Mouse (Mus musculus) ZHBTc4 (cell line): ENCODE measurements at regions not wholly inside any gene's neighbourhood (a gene's known extent, or its start where the extent isn't known, plus 50 kb on each side); places are given as distances from the start of the nearest gene placed in this dataset.

Experiments
- DNase-seq: peaks from one replicate; pipeline ENCODE4 v3.0.0-alpha.2; 2011; ENCODE audit warnings: low read depth, low spot score

GRCm38 (mm10) chr6:100049036-100049435 is 238.2 kb downstream of the Rybp start:
- DNase-seq: no peak

- peak; percentile 11 for DNase-seq
Measured at GRCm38 (mm10) chr6:100046186-100046990, 240.9 kb downstream of the Rybp start.

GRCm38 (mm10) chr6:100045109-100045508 is 242.2 kb downstream of the Rybp start:
- DNase-seq: no peak

GRCm38 (mm10) chr6:100041161-100041560 is 246.1 kb downstream of the Rybp start:
- DNase-seq: peak; percentile 75

- no peak for DNase-seq
Measured at GRCm38 (mm10) chr6:100040459-100040984, 246.8 kb downstream of the Rybp start.

- no peak for DNase-seq
Measured at GRCm38 (mm10) chr6:100032701-100033100, 254.6 kb downstream of the Rybp start.

GRCm38 (mm10) chr6:100030522-100030921 is 256.8 kb downstream of the Rybp start:
- no peak for DNase-seq

- DNase-seq: no peak
Measured at GRCm38 (mm10) chr6:100030010-100030409, 257.3 kb downstream of the Rybp start.

GRCm38 (mm10) chr6:100027524-100027923 is 259.8 kb downstream of the Rybp start:
- DNase-seq: peak; percentile 86

GRCm38 (mm10) chr6:100025531-100025951 is 261.7 kb downstream of the Rybp start:
- no peak for DNase-seq

GRCm38 (mm10) chr6:100023434-100024095 is 263.7 kb downstream of the Rybp start:
- peak; percentile 38 for DNase-seq

GRCm38 (mm10) chr6:100019016-100019415 is 268.3 kb downstream of the Rybp start:
- no peak for DNase-seq

- no peak for DNase-seq
Measured at GRCm38 (mm10) chr6:100013949-100014348, 273.3 kb downstream of the Rybp start.

GRCm38 (mm10) chr6:100011520-100012062 is 275.7 kb downstream of the Rybp start:
- DNase-seq: no peak

- DNase-seq: no peak
Measured at GRCm38 (mm10) chr6:100010954-100011481, 276.3 kb downstream of the Rybp start.

GRCm38 (mm10) chr6:99999711-100000365 is 273.6 kb upstream of the Prok2 start:
- DNase-seq: peak; percentile 49

- DNase-seq: no peak
Measured at GRCm38 (mm10) chr6:99995970-99996956, 270.1 kb upstream of the Prok2 start.

GRCm38 (mm10) chr6:99994026-99994425 is 267.8 kb upstream of the Prok2 start:
- DNase-seq: no peak

GRCm38 (mm10) chr6:99991079-99991478 is 264.9 kb upstream of the Prok2 start:
- DNase-seq: no peak

GRCm38 (mm10) chr6:99990604-99991003 is 264.4 kb upstream of the Prok2 start:
- no peak for DNase-seq
